Mouse (Mus musculus) spleen, postnatal 10 days (tissue): ENCODE measurements around the gene Slc35a3.
"Not testable (repeated sequence)": the region's sequence is repeated elsewhere in the genome, so short reads cannot be mapped to it uniquely, and the experiment has no call there.

Experiments
- DNase-seq, 2 experiments: peaks; one replicate each; pipeline ENCODE4 v3.0.0; 2021 to 2022; ENCODE audit warnings: low spot score in 2 of 2

The Slc35a3 gene

GRCm38 (mm10) chr3:116712436-116712881 is at the start of gene Slc35a3:
Gene Slc35a3 (minus strand): TSS chr3:116712831.
- no peak for DNase-seq

GRCm38 (mm10) chr3:116752818-116753217 is 40.2 kb upstream of the Slc35a3 start:
- DNase-seq: no peak

GRCm38 (mm10) chr3:116751191-116751860 is 38.7 kb upstream of the Slc35a3 start:
- DNase-seq: peak; percentile 29 to 73

- DNase-seq: peak; percentile 35 to 65
These were observed 36.0 kb upstream of the Slc35a3 start for GRCm38 (mm10) chr3:116748391-116749170.

GRCm38 (mm10) chr3:116747648-116748047 is 35.0 kb upstream of the Slc35a3 start:
- DNase-seq: not testable (repeated sequence)

GRCm38 (mm10) chr3:116740963-116741362 is 28.3 kb upstream of the Slc35a3 start:
- DNase-seq: no peak

- DNase-seq: no peak
These were observed 27.5 kb upstream of the Slc35a3 start for GRCm38 (mm10) chr3:116740106-116740505.

GRCm38 (mm10) chr3:116737326-116737731 is 24.7 kb upstream of the Slc35a3 start:
- no peak for DNase-seq

GRCm38 (mm10) chr3:116729483-116730174 is 17.0 kb upstream of the Slc35a3 start:
- no peak for DNase-seq

GRCm38 (mm10) chr3:116726807-116727206 is 14.2 kb upstream of the Slc35a3 start:
- DNase-seq: no peak

- no peak for DNase-seq
These were observed 11.2 kb upstream of the Slc35a3 start for GRCm38 (mm10) chr3:116723496-116724481.

- DNase-seq: no peak
These were observed 10.3 kb upstream of the Slc35a3 start for GRCm38 (mm10) chr3:116722980-116723379.

- no peak for DNase-seq
These were observed 6.3 kb upstream of the Slc35a3 start for GRCm38 (mm10) chr3:116718951-116719350.

GRCm38 (mm10) chr3:116713031-116713430 is 400 bp upstream of the Slc35a3 start:
- DNase-seq: no peak

GRCm38 (mm10) chr3:116711624-116712435 is 801 bp downstream of the Slc35a3 start:
- DNase-seq: peak; percentile 82 to 85

- no peak for DNase-seq
These were observed 1.7 kb downstream of the Slc35a3 start for GRCm38 (mm10) chr3:116710941-116711340.

GRCm38 (mm10) chr3:116705637-116706204 is 6.9 kb downstream of the Slc35a3 start:
- no peak for DNase-seq

- no peak for DNase-seq
These were observed 8.8 kb downstream of the Slc35a3 start for GRCm38 (mm10) chr3:116703835-116704234.

- DNase-seq: no peak
These were observed 9.9 kb downstream of the Slc35a3 start for GRCm38 (mm10) chr3:116702647-116703272.
